Mouse (Mus musculus) brain, adult 2 months (tissue): ENCODE measurements around the gene Wt1.

Experiments
- DNase-seq: peaks from one replicate; pipeline ENCODE4 v3.0.0; 2011; ENCODE audit warnings: low read depth, low spot score

The Wt1 gene

GRCm38 (mm10) chr2:105125641-105126040 is 688 bp upstream of the Wt1 start:
- DNase-seq: no peak

- DNase-seq: no peak
Observed at GRCm38 (mm10) chr2:105126691-105127530, 582 bp downstream of the Wt1 start.

GRCm38 (mm10) chr2:105127531-105128480 is 1.5 kb downstream of the Wt1 start:
- DNase-seq: no peak

GRCm38 (mm10) chr2:105128564-105128963 is 2.2 kb downstream of the Wt1 start:
- no peak for DNase-seq

GRCm38 (mm10) chr2:105130351-105131060 is 4.2 kb downstream of the Wt1 start:
- no peak for DNase-seq

- no peak for DNase-seq
Observed at GRCm38 (mm10) chr2:105131061-105131810, 4.9 kb downstream of the Wt1 start.

GRCm38 (mm10) chr2:105131811-105132100 is 5.4 kb downstream of the Wt1 start:
- no peak for DNase-seq

GRCm38 (mm10) chr2:105132300-105132699 is 6.0 kb downstream of the Wt1 start:
- DNase-seq: no peak

- DNase-seq: no peak
Observed at GRCm38 (mm10) chr2:105132933-105133795, 6.8 kb downstream of the Wt1 start.

GRCm38 (mm10) chr2:105134296-105134695 is 8.0 kb downstream of the Wt1 start:
- DNase-seq: peak; percentile 16

GRCm38 (mm10) chr2:105139471-105139870 is 13.1 kb downstream of the Wt1 start:
- no peak for DNase-seq

- no peak for DNase-seq
Observed at GRCm38 (mm10) chr2:105141371-105141770, 15.0 kb downstream of the Wt1 start.

GRCm38 (mm10) chr2:105143731-105144130 is 17.4 kb downstream of the Wt1 start:
- DNase-seq: no peak

- peak; percentile 43 for DNase-seq
Observed at GRCm38 (mm10) chr2:105151544-105151943, 25.2 kb downstream of the Wt1 start.

- no peak for DNase-seq
Observed at GRCm38 (mm10) chr2:105153046-105153445, 26.7 kb downstream of the Wt1 start.

- no peak for DNase-seq
Observed at GRCm38 (mm10) chr2:105160949-105161348, 34.6 kb downstream of the Wt1 start.

GRCm38 (mm10) chr2:105162763-105163162 is 36.4 kb downstream of the Wt1 start:
- no peak for DNase-seq

- no peak for DNase-seq
Observed at GRCm38 (mm10) chr2:105168137-105168536, 41.8 kb downstream of the Wt1 start.

- peak; percentile 8 for DNase-seq
Observed at GRCm38 (mm10) chr2:105174254-105174653, 47.9 kb downstream of the Wt1 start.

- DNase-seq: no peak
Observed at GRCm38 (mm10) chr2:105178871-105179270, 52.5 kb downstream of the Wt1 start.
